Mouse (Mus musculus) heart, postnatal 0 days (tissue): ENCODE data around the gene Tcerg1l. TPM values are rescaled to one million over a fixed set of nuclear protein-coding genes. Genes with fewer than 3 reads are reported as not detected.

ENCODE experiments used
- ATAC-seq: fragments of 200-750 bp; cut with Nextera tagmentation; 2 replicates; pipeline ENCODE4 v1.8.0; 2017; ENCODE audit warnings: low read depth, moderate number of reproducible peaks, moderate library complexity; ENCODE audit not compliant: insufficient read depth
- DNase-seq: peaks from one replicate; pipeline ENCODE4 v3.0.0-alpha.2; 2016; ENCODE audit warnings: low spot score
- H3K27ac ChIP-seq: fragments of 300-500 bp; sonication (generic); 2 replicates; pipeline ENCODE4 v1.5.1; 2014; ENCODE audit warnings: low read depth, mild to moderate bottlenecking
- H3K27me3 ChIP-seq: fragments of 300-500 bp; sonication (generic); 2 replicates; pipeline ENCODE4 v1.6.1; 2014; ENCODE audit warnings: low read length, mixed read lengths; ENCODE audit not compliant: control insufficient read depth, insufficient read depth
- H3K36me3 ChIP-seq: fragments of 300-500 bp; sonication (generic); replicated peaks from 2 replicates; pipeline ENCODE4 v1.6.1; 2014; ENCODE audit warnings: low read length, mixed read lengths; ENCODE audit not compliant: control insufficient read depth, insufficient read depth
- H3K4me1 ChIP-seq: fragments of 300-500 bp; sonication (generic); 2 replicates; pipeline ENCODE4 v1.6.1; 2014; ENCODE audit warnings: antibody characterized with exemption; ENCODE audit not compliant: control insufficient read depth, insufficient read depth
- H3K4me2 ChIP-seq: fragments of 300-500 bp; sonication (generic); 2 replicates; pipeline ENCODE4 v1.6.1; 2014; ENCODE audit warnings: low read depth, mild to moderate bottlenecking, low read length, moderate library complexity
- H3K4me3 ChIP-seq: fragments of 300-500 bp; sonication (generic); 2 replicates; pipeline ENCODE4 v1.5.1; 2014; ENCODE audit warnings: low read depth, low read length
- H3K9ac ChIP-seq: fragments of 300-500 bp; sonication (generic); replicated peaks from 2 replicates; pipeline ENCODE4 v1.6.1; 2014; ENCODE audit warnings: low read depth, low read length, mixed read lengths
- H3K9me3 ChIP-seq: fragments of 300-500 bp; sonication (generic); replicated peaks from 2 replicates; pipeline ENCODE4 v1.6.1; 2016; ENCODE audit warnings: low read length; ENCODE audit not compliant: control insufficient read depth
- CTCF ChIP-seq: IDR thresholded peaks from 2 replicates; pipeline ENCODE4 v1.5.1; 2016; ENCODE audit warnings: antibody characterized with exemption, control low read depth, low read depth
- EP300 ChIP-seq: IDR thresholded peaks from 2 replicates; pipeline ENCODE4 v1.6.1; 2016; ENCODE audit warnings: antibody characterized with exemption, low read depth
- WGBS: fragments of 180-500 bp; shearing (Covaris S2); extraction: QIAGEN DNeasy Blood & Tissue Kit; methylation state at CpG from one replicate; pipeline ENCODE4 v1.1.7; 2014; 5-methylcytosine and 5-hydroxymethylcytosine counted together
- polyA plus RNA-seq: library from polyadenylated mRNA; unstranded; fragments of >200 nt; fragmentation: Nextera tagmentation; extraction: Ambion mirVana; gene quantifications from 2 replicates; pipeline ENCODE4 v1.2.1, GENCODE M21; 2015
- total RNA-seq: library from RNA; depleted of rRNA; stranded (reverse); fragments of >200 nt; gene quantifications from 2 replicates; pipeline ENCODE4 v1.2.3, GENCODE M21; 2014; ENCODE audit warnings: low replicate concordance

Gene Tcerg1l
- total and polyA plus RNA-seq, 2 experiments from 2014 or later: not detected

DNA sequence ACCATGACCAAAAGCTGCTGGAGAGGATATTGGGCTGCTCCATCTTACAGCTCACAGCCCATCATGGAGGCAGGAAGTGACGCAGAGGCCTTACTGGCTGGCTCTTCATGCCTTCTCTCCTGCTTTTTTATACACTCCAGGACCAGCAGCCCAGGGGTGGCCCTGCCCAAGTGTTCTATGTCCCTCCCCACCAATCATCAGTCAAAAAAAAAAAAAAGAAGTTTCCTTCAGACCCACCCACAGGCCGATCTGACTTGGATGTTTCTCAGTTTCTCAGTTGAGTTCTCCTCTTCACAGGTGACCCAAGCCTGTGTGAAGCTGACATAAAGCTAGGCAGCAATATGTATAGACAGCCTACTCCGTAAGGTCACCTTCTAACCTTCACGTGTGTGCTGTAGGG is 19.0 kb downstream of the Tcerg1l start:
- no peak for TF ChIP-seq EP300
- TF ChIP-seq CTCF: no peak
- WGBS: 64% methylated on average over 4 of the region's 4 CpGs
- no peak for ATAC-seq

GRCm38 (mm10) chr7:138375573-138375972 is 22.0 kb downstream of the Tcerg1l start:
- Histone ChIP-seq H3K4me3 (no peak overlapping the region), H3K27me3 (no peaks in the 10 kb centered on the region), H3K9ac (no peak overlapping the region), H3K36me3 (no peaks in the 10 kb centered on the region), H3K9me3 (no peaks in the 10 kb centered on the region), H3K4me1 (no peaks in the 10 kb centered on the region), H3K27ac (no peak overlapping the region), H3K4me2 (no peak overlapping the region)
- WGBS: 51% methylated on average over 7 of the region's 7 CpGs
- TF ChIP-seq EP300 (no peak), CTCF (no peak)
- ATAC-seq (no peak), DNase-seq (no peak)

More for the DNA sequence above, 19.0 kb downstream of the Tcerg1l start:
- no peaks in the 10 kb centered on the region for H3K27me3 ChIP-seq
- H3K4me3 ChIP-seq: no peak overlapping the region
- H3K27ac ChIP-seq: no peak overlapping the region
- no peak overlapping the region for H3K4me2 ChIP-seq
- no peaks in the 10 kb centered on the region for H3K4me1 ChIP-seq
- no peaks in the 10 kb centered on the region for H3K9me3 ChIP-seq
- no peaks in the 10 kb centered on the region for H3K36me3 ChIP-seq
- no peak for DNase-seq
- H3K9ac ChIP-seq: no peak overlapping the region

DNA sequence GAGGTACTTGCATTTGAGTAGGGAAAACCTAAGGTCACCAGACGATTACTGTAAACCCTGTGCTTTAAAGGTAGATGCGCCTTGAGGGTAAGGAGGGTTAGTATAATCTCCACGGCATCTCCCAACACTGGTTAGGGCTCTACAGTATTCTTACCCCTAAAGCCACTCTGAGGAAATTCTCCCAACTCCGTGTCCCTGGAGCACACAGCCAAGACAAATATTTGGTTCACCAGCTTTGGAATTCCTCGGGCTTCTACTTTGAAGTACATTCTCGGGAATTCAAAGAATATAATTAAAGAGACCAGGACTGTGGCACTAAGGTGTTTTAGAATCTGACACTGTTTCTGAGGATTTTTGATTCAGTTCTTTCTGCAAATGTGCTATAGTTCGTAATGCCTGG is 23.2 kb downstream of the Tcerg1l start:
- Histone ChIP-seq H3K27ac (no peak overlapping the region), H3K27me3 (no peaks in the 10 kb centered on the region), H3K9me3 (no peaks in the 10 kb centered on the region), H3K9ac (no peak overlapping the region), H3K4me3 (no peak overlapping the region), H3K4me1 (no peaks in the 10 kb centered on the region), H3K36me3 (no peaks in the 10 kb centered on the region), H3K4me2 (no peak overlapping the region)
- WGBS: 63% methylated on average over 7 of the region's 7 CpGs
- TF ChIP-seq EP300 (no peak), CTCF (no peak)
- ATAC-seq (no peak), DNase-seq (no peak)

DNA sequence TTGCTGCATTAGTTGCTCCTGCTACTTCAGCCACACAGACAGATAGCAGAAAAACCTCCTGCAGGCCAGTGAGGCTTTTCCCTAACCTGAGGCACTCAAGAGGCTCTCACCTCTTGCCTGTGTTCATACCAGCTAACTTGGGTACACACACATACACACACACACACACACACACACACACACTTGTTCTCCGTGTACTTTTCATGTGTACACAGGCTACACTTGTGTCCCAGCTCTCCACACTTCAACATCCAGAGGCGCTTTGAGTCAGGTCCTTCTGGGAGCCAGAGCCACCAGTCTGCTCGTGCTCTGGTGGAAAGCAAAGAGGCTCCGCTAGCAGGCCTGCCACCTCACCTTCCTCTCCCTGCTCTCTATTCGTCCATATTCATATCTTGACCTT is 24.0 kb downstream of the Tcerg1l start:
- Histone ChIP-seq H3K4me3 (no peak overlapping the region), H3K4me2 (no peak overlapping the region), H3K36me3 (no peaks in the 10 kb centered on the region), H3K27ac (no peak overlapping the region), H3K9me3 (no peaks in the 10 kb centered on the region), H3K4me1 (no peaks in the 10 kb centered on the region), H3K27me3 (no peaks in the 10 kb centered on the region), H3K9ac (no peak overlapping the region)
- ATAC-seq: no peak
- 68% methylated on average over 5 of the region's 5 CpGs for WGBS
- TF ChIP-seq EP300 (no peak), CTCF (no peak)
- DNase-seq: no peak

- Histone ChIP-seq H3K4me1 (no peaks in the 10 kb centered on the region), H3K27me3 (no peaks in the 10 kb centered on the region), H3K27ac (no peak overlapping the region), H3K4me3 (no peak overlapping the region), H3K9ac (no peak overlapping the region), H3K36me3 (no peaks in the 10 kb centered on the region), H3K9me3 (no peaks in the 10 kb centered on the region), H3K4me2 (no peak overlapping the region)
- WGBS: 73% methylated on average over 7 of the region's 7 CpGs
- TF ChIP-seq EP300 (no peak), CTCF (no peak)
- ATAC-seq (no peak), DNase-seq (no peak)
Observed at GRCm38 (mm10) chr7:138367570-138367969, 30.0 kb downstream of the Tcerg1l start.

DNA sequence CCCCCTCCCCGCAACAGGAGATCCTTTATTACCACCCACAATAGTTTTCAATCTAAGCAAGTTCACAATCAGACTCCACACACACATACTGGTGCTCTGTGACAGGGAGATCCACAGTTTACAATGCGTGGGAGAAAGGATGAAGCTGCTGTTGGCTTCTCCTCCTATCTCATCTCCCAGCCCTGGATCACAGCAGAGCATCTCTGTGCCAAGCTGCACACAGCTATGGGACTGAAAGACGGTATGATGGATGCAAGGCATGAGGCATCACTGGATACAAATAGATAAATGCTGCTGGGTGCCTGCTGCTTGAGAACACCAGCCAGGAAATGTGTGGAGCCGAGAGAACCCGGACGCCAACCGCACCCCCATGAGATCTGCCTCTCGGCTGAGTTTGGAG is 32.0 kb downstream of the Tcerg1l start:
- no peak overlapping the region for H3K9ac ChIP-seq
- TF ChIP-seq CTCF (no peak), EP300 (no peak)
- no peak for ATAC-seq
- no peaks in the 10 kb centered on the region for H3K9me3 ChIP-seq
- no peaks in the 10 kb centered on the region for H3K36me3 ChIP-seq
- 33% methylated on average over 8 of the region's 8 CpGs for WGBS
- H3K27ac ChIP-seq: no peak overlapping the region
- no peak overlapping the region for H3K4me3 ChIP-seq
- no peaks in the 10 kb centered on the region for H3K4me1 ChIP-seq
- DNase-seq: no peak
- H3K27me3 ChIP-seq: no peaks in the 10 kb centered on the region
- H3K4me2 ChIP-seq: no peak overlapping the region
